Mouse (Mus musculus) spleen, embryonic (tissue): ENCODE measurements at regions not wholly inside any gene's neighbourhood (a gene's known extent, or its start where the extent isn't known, plus 50 kb on each side); places are given as distances from the start of the nearest gene placed in this dataset.

Experiments
- CTCF ChIA-PET: fragments of 350-600 bp; sonication (Branson Sonifier 250); formaldehyde crosslinking; loops from one replicate; lab custom pipeline; 2022; lab: Charles Lee

GRCm38 (mm10) chr12:113241373-113242193 lies 55.9 kb downstream of the Tmem121 start:
- CTCF ChIA-PET, result interaction anchor here (1.1 kb wide), 1 partner anchor 18 kb away, joined by 5 read pairs; no protein-coding TSS in a partner anchor

- CTCF ChIA-PET, result no interaction called here
These were observed 56.4 kb downstream of the Tmem121 start for GRCm38 (mm10) chr12:113242194-113242510.

GRCm38 (mm10) chr12:113244685-113245084 lies 59.0 kb downstream of the Tmem121 start:
- CTCF ChIA-PET, result interaction anchor here (0.6 kb wide), 1 partner anchor 14 kb away, joined by 3 read pairs; no protein-coding TSS in a partner anchor

DNA sequence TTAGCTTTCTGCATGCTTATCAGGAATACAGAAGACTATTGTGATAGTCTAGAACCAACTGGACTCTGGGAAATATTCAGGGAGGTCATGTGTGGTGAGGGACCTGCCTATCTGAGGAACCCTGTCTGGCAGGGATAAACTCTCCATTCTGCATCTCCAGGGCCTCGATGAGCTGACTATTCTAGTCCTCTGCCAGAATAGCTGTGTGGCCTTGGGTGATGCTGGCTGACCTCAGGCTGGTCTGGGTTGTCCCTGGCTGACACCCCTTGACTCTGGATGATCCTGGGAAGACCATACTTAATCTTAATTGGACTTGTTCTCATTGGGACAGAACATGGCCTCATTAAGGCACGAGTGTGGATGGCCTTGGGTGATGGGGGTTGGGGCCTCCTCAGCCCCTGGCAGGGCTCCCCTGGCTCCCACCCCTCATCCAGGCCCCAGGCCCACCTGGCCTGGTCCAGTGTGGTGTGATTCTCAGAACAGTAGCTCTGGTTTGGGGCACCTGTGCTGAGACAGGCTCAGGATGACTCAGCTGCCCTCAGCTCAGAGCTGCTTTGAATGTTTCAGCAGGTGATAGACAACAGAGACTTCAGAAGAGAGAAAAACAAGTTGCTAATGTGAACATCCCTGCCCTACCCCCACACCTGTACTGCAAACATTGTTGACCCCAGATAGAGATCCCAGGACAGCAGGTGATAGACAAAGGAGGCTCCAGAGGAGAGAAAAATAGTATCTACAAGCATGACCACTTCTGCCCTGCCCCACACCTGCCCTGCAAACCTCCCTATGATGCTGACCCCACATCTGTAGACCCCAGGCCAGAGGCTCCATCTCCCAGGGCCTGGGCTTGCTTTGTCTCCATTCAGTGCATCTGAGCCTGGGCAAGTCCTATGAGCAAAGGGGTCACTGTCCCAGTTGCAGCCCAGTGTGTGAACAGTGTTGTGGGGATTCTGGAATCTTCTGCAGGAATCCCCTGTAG lies 68.0 kb downstream of the Tmem121 start:
- CTCF ChIA-PET, result interaction anchor here (1.6 kb wide), 1 partner anchor 31 kb away, joined by 3 read pairs; no protein-coding TSS in a partner anchor

DNA sequence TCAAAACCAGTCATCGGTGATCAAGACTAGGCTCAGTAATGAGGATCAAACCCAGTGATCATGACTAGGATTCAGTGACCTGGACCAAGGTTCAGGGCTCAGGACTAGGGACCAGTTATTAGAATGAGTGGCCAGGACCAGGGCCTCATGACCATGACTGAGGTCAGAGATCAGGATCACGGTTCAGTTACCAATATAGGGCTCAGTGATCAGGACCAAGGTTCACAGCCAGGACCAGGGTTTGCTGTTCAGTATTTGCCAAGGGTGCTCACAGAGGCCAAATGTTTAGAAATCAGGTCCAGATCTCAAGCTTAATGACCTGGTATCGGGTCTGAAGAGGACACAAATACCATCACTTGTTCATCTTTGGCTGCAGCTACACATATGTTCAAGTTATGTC lies 69.6 kb downstream of the Tmem121 start:
- CTCF ChIA-PET, result interaction anchor here (0.9 kb wide), 1 partner anchor 145 kb away, joined by 3 read pairs; no protein-coding TSS in a partner anchor

GRCm38 (mm10) chr12:113256628-113257027 lies 70.9 kb downstream of the Tmem121 start:
- CTCF ChIA-PET, result interaction anchor here (0.6 to 2.9 kb wide), 5 partner anchors 17 to 1010 kb away, joined by 7 to 13 read pairs (median 10); no protein-coding TSS in a partner anchor

GRCm38 (mm10) chr12:113257243-113257642 lies 71.5 kb downstream of the Tmem121 start:
- CTCF ChIA-PET, result interaction anchor here (0.6 to 2.9 kb wide), 5 partner anchors 17 to 1009 kb away, joined by 7 to 13 read pairs (median 10); no protein-coding TSS in a partner anchor

GRCm38 (mm10) chr12:113259476-113259875 lies 73.7 kb downstream of the Tmem121 start:
- CTCF ChIA-PET, result no interaction called here

- CTCF ChIA-PET, result no interaction called here
These were observed 74.6 kb downstream of the Tmem121 start for GRCm38 (mm10) chr12:113260304-113260703.

DNA sequence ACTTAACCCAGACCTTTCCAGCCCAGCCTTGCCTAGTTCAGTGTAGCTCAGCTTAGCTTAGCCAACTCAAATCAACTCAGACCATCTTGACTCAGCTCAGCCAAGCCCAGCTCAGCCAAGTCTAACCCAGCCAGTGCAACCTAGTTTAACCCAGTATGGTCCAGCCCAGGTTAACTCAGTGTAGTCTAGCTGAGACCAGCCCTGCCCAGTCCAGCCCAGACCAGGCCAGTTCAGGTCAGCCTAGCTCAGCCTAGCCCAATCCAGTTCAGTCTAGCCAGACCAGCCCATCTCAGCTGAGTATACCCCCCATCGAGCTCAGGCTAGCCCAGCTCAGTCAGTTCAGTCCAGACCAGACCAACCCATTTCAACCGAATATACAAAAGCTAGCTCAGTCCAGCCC lies 90.2 kb downstream of the Tmem121 start:
- CTCF ChIA-PET, result no interaction called here

DNA sequence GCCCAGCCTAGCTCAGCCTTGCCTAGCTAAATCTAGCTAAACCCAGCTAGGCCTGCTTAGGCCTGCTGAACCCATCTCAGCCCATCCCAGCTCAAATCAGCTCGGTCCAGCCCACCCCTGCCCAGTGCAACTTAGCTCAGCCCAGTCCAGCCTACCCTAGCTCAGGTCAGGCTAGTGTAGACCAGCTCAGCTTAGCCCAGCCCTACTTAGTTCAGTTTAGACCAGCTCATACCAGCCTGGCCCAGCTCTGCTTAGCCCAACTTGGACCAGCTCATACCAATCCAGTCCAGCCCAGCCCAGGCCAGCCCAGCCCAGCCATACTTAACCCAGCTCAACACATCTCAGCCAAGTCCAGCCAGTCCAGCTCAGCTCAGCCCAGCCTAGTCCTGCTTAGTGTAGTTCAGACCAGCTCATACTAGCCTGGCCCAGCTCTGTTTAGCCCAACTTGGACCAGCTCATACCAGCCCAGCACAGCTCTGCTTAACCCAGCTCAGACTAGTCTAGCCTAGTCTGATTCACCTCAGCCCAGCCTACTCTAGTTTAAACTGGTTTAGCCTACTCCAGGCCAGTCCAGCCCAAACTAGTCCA lies 90.7 kb downstream of the Tmem121 start:
- CTCF ChIA-PET, result interaction anchor here (0.6 kb wide), 1 partner anchor 50 kb away, joined by 11 read pairs; no protein-coding TSS in a partner anchor

DNA sequence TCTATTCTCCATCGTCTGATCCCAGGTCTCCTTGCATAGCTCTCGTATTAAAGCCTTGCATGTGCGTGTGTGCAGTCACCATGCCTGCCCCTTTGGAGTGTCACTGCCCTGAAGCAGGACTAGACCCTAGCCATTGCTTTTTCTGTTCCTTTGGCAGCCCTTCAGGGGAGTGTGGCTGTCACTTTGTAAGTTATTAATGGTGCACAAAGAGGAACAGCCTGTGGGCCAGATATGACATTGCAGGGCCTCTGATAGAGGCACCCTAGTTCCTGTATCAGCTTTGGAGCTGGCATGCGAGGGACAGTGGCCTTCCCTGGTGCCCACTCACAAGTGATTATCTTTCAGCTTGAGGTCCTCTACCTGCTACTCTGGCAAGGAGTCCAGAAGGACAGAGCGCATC lies 92.0 kb downstream of the Tmem121 start:
- CTCF ChIA-PET, result no interaction called here

DNA sequence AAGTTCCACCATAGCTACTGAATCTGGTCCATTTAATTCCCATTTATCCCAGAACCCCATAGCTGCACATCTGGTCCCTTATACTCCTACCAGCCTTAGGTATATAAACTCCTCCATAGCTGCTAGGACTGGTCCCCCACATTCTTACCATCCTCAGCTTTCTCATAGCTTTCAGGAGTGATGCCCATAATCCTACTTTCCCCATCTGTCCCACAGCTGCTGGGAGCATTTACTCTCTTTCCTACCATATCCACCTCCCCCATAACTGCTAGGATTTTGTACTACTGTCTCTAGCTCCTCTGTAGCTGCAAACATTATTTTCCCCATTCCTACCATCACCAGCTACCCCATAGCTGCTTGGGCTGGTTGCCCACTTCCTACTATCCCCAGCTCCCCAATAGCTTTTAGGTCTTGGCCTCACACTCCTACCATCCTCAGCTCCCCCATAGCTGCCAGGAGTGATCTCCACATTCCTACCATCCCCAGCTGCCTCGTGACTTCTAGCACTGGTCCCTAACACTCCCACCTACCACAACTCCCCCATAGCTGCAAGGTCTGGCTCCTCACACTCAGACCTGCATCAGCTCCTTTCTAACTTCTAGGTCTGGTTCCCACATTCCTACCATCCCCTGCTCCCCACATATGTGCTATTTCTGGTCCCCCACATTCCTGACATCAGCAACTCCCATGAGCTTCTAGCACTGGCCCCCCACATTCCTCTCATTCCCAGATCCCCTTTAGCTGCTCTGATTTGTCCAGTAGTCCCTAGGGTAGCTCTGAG lies 106.5 kb downstream of the Tmem121 start:
- CTCF ChIA-PET, result no interaction called here

GRCm38 (mm10) chr12:113295924-113296323 lies 110.2 kb downstream of the Tmem121 start:
- CTCF ChIA-PET, result no interaction called here

GRCm38 (mm10) chr12:113305973-113306372 lies 120.2 kb downstream of the Tmem121 start:
- CTCF ChIA-PET, result no interaction called here

- CTCF ChIA-PET, result interaction anchor here (0.9 kb wide), 1 partner anchor 15 kb away, joined by 5 read pairs; no protein-coding TSS in a partner anchor
These were observed 127.6 kb downstream of the Tmem121 start for GRCm38 (mm10) chr12:113313319-113313718.

- CTCF ChIA-PET, result no interaction called here
These were observed 128.9 kb downstream of the Tmem121 start for GRCm38 (mm10) chr12:113314624-113315023.

- CTCF ChIA-PET, result no interaction called here
These were observed 135.4 kb downstream of the Tmem121 start for GRCm38 (mm10) chr12:113321086-113321485.

GRCm38 (mm10) chr12:113322173-113322572 lies 136.4 kb downstream of the Tmem121 start:
- CTCF ChIA-PET, result no interaction called here

- CTCF ChIA-PET, result interaction anchor here (1.0 kb wide), 1 partner anchor 14 kb away, joined by 5 read pairs; no protein-coding TSS in a partner anchor
These were observed 142.1 kb downstream of the Tmem121 start for GRCm38 (mm10) chr12:113327851-113328250.
